Mouse (Mus musculus) forebrain, embryonic 13.5 days (tissue): ENCODE results near the gene Gm527. TPM values are rescaled to one million over a fixed set of nuclear protein-coding genes. Genes with fewer than 3 reads are reported as not detected.

Source experiments
- ATAC-seq: fragments of 200-750 bp; cut with Nextera tagmentation; 2 replicates; pipeline ENCODE4 v1.8.0; 2017
- H3K27ac ChIP-seq: fragments of 300-500 bp; sonication (generic); 2 replicates; pipeline ENCODE4 v1.5.1; 2015; ENCODE audit warnings: inconsistent platforms, mild to moderate bottlenecking, moderate library complexity
- H3K27me3 ChIP-seq: fragments of 300-500 bp; sonication (generic); 2 replicates; pipeline ENCODE4 v1.6.1; 2015; ENCODE audit warnings: mild to moderate bottlenecking, inconsistent platforms
- H3K36me3 ChIP-seq: fragments of 300-500 bp; sonication (generic); 2 replicates; pipeline ENCODE4 v1.6.1; 2015; ENCODE audit warnings: mild to moderate bottlenecking, inconsistent platforms; ENCODE audit not compliant: poor library complexity, severe bottlenecking
- H3K4me1 ChIP-seq: fragments of 300-500 bp; sonication (generic); 2 replicates; pipeline ENCODE4 v1.6.1; 2015; ENCODE audit warnings: inconsistent platforms
- H3K4me2 ChIP-seq: fragments of 300-500 bp; sonication (generic); 2 replicates; pipeline ENCODE4 v1.6.1; 2015; ENCODE audit warnings: inconsistent platforms, mild to moderate bottlenecking, moderate library complexity
- H3K4me3 ChIP-seq: fragments of 300-500 bp; sonication (generic); 2 replicates; pipeline ENCODE4 v1.5.1; 2015; ENCODE audit warnings: mild to moderate bottlenecking, inconsistent platforms
- H3K9ac ChIP-seq: fragments of 300-500 bp; sonication (generic); 2 replicates; pipeline ENCODE4 v1.6.1; 2015; ENCODE audit warnings: mild to moderate bottlenecking, inconsistent platforms
- H3K9me3 ChIP-seq: fragments of 300-500 bp; sonication (generic); replicated peaks from 2 replicates; pipeline ENCODE4 v1.6.1; 2016; ENCODE audit warnings: inconsistent platforms
- WGBS: fragments of 180-500 bp; shearing (Covaris S2); methylation state at CpG from one replicate; pipeline ENCODE4 v1.1.7; 2015; 5-methylcytosine and 5-hydroxymethylcytosine counted together
- polyA plus RNA-seq: library from polyadenylated mRNA; unstranded; fragments of >200 nt; fragmentation: Nextera tagmentation; extraction: Ambion mirVana; gene quantifications from 2 replicates; pipeline ENCODE4 v1.2.1, GENCODE M21; 2015

The Gm527 gene
- 1.6 and 2.6 TPM in 2 replicates for polyA plus RNA-seq

- Histone ChIP-seq H3K27ac (peak within 1 kb of the TSS; percentile 66), H3K4me1 (no peaks in the 10 kb centered on the region), H3K36me3 (no peaks in the 10 kb centered on the region), H3K27me3 (no peaks in the 10 kb centered on the region), H3K4me3 (peak within 1 kb of the TSS; percentile 79), H3K4me2 (peak within 1 kb of the TSS; percentile 83), H3K9ac (peak within 1 kb of the TSS; percentile 84), H3K9me3 (no peaks in the 10 kb centered on the region)
- peak; percentile 100 for ATAC-seq
- under 1% methylated on average over 74 of the region's 93 CpGs for WGBS
These were observed at the start of gene Gm527 for GRCm38 (mm10) chr12:64917578-64918471. TSS of gene Gm527 (plus strand) at chr12:64917906.

GRCm38 (mm10) chr12:64871103-64871502 is 46.6 kb upstream of the Gm527 start:
- Histone ChIP-seq H3K4me1 (no peaks in the 10 kb centered on the region), H3K4me2 (no peak overlapping the region), H3K4me3 (no peak overlapping the region), H3K9ac (no peak overlapping the region), H3K27ac (no peak overlapping the region), H3K36me3 (no peaks in the 10 kb centered on the region), H3K9me3 (no peaks in the 10 kb centered on the region), H3K27me3 (no peaks in the 10 kb centered on the region)
- WGBS: 52% methylated on average over 4 of the region's 4 CpGs
- ATAC-seq: no peak

GRCm38 (mm10) chr12:64897060-64897730 is 20.5 kb upstream of the Gm527 start:
- WGBS: 46% methylated on average over 4 of the region's 4 CpGs
- ATAC-seq: peak; percentile 86
- H3K9me3 ChIP-seq: no peaks in the 10 kb centered on the region

GRCm38 (mm10) chr12:64902506-64902905 is 15.2 kb upstream of the Gm527 start:
- Histone ChIP-seq H3K27ac (no peak overlapping the region), H3K4me3 (no peak overlapping the region), H3K4me2 (no peak overlapping the region), H3K9me3 (no peaks in the 10 kb centered on the region), H3K4me1 (0 out of 2 replicates have a peak, but pooled peaks cover 2% of the 10 kb centered on the region), H3K36me3 (no peaks in the 10 kb centered on the region), H3K9ac (no peak overlapping the region), H3K27me3 (no peaks in the 10 kb centered on the region)
- peak; percentile 62 for ATAC-seq
- 66% methylated on average over 8 of the region's 8 CpGs for WGBS

More at GRCm38 (mm10) chr12:64897060-64897730, 20.5 kb upstream of the Gm527 start:
- no peak overlapping the region for H3K9ac ChIP-seq
- H3K27me3 ChIP-seq: no peaks in the 10 kb centered on the region
- H3K36me3 ChIP-seq: no peaks in the 10 kb centered on the region
- H3K4me2 ChIP-seq: no peak overlapping the region
- no peaks in the 10 kb centered on the region for H3K4me1 ChIP-seq
- no peak overlapping the region for H3K27ac ChIP-seq
- H3K4me3 ChIP-seq: no peak overlapping the region

GRCm38 (mm10) chr12:64903186-64903585 is 14.5 kb upstream of the Gm527 start:
- H3K4me2 ChIP-seq: no peak overlapping the region
- ATAC-seq: 0 out of 2 replicates have a peak, but pooled peaks have one; percentile 8
- H3K27ac ChIP-seq: no peak overlapping the region
- WGBS: 72% methylated on average over 8 of the region's 8 CpGs
- no peak overlapping the region for H3K9ac ChIP-seq
- no peaks in the 10 kb centered on the region for H3K36me3 ChIP-seq
- no peaks in the 10 kb centered on the region for H3K9me3 ChIP-seq
- no peaks in the 10 kb centered on the region for H3K27me3 ChIP-seq
- no peak overlapping the region for H3K4me3 ChIP-seq
- 0 out of 2 replicates have a peak, but pooled peaks cover 2% of the 10 kb centered on the region for H3K4me1 ChIP-seq

GRCm38 (mm10) chr12:64912996-64913395 is 4.7 kb upstream of the Gm527 start:
- Histone ChIP-seq H3K4me2 (no peak overlapping the region), H3K9me3 (no peaks in the 10 kb centered on the region), H3K4me3 (no peak overlapping the region), H3K9ac (no peak overlapping the region), H3K4me1 (no peaks in the 10 kb centered on the region), H3K27me3 (no peaks in the 10 kb centered on the region), H3K36me3 (no peaks in the 10 kb centered on the region), H3K27ac (no peak overlapping the region)
- 75% methylated on average over 6 of the region's 6 CpGs for WGBS
- no peak for ATAC-seq

GRCm38 (mm10) chr12:64916735-64917134 is 971 bp upstream of the Gm527 start:
- no peak for ATAC-seq
- Histone ChIP-seq H3K4me1 (no peaks in the 10 kb centered on the region), H3K27ac (no peak overlapping the region), H3K27me3 (no peaks in the 10 kb centered on the region), H3K9ac (no peak overlapping the region), H3K4me3 (no peak overlapping the region), H3K4me2 (no peak overlapping the region), H3K9me3 (no peaks in the 10 kb centered on the region), H3K36me3 (no peaks in the 10 kb centered on the region)

GRCm38 (mm10) chr12:64937493-64937892 is 19.8 kb downstream of the Gm527 start:
- 92% methylated on average over 2 of the region's 2 CpGs for WGBS

GRCm38 (mm10) chr12:64964560-64964959 is 46.9 kb downstream of the Gm527 start:
- Histone ChIP-seq H3K4me2 (peak overlapping the region; percentile 85), H3K27ac (no peak overlapping the region), H3K36me3 (no peaks in the 10 kb centered on the region), H3K9ac (peak overlapping the region; percentile 66), H3K4me3 (peak overlapping the region; percentile 93), H3K4me1 (peaks cover 41% of the 10 kb centered on the region), H3K9me3 (no peaks in the 10 kb centered on the region), H3K27me3 (no peaks in the 10 kb centered on the region)
- ATAC-seq: no peak
- 26% methylated on average over 4 of the region's 4 CpGs for WGBS

More at GRCm38 (mm10) chr12:64937493-64937892, 19.8 kb downstream of the Gm527 start:
- H3K27me3 ChIP-seq: no peaks in the 10 kb centered on the region
- peaks cover 6% of the 10 kb centered on the region; the same call in 1 of the 2 replicates for H3K36me3 ChIP-seq
- no peak overlapping the region for H3K4me2 ChIP-seq
- H3K4me1 ChIP-seq: no peaks in the 10 kb centered on the region
- H3K9me3 ChIP-seq: no peaks in the 10 kb centered on the region
- no peak for ATAC-seq
- no peak overlapping the region for H3K27ac ChIP-seq
- H3K4me3 ChIP-seq: no peak overlapping the region
- H3K9ac ChIP-seq: no peak overlapping the region

GRCm38 (mm10) chr12:64965124-64966026 is 47.7 kb downstream of the Gm527 start, which contains the start of the genes Klhl28 and Togaram1:
TSS of gene Klhl28 (minus strand) at chr12:64965534.
TSS of gene Togaram1 (plus strand) at chr12:64965804.
- Histone ChIP-seq H3K4me2 (peak within 1 kb of the TSS; percentile 89), H3K4me3 (peak within 1 kb of the TSS; percentile 93), H3K27ac (peak within 1 kb of the TSS; percentile 88), H3K27me3 (no peaks in the 10 kb centered on the region), H3K9ac (peak within 1 kb of the TSS; percentile 91), H3K9me3 (no peaks in the 10 kb centered on the region), H3K4me1 (peaks cover 48% of the 10 kb centered on the region), H3K36me3 (no peaks in the 10 kb centered on the region)
- peak; percentile 100 for ATAC-seq
- under 1% methylated on average over 39 of the region's 45 CpGs for WGBS

- Histone ChIP-seq H3K4me1 (peaks cover 56% of the 10 kb centered on the region), H3K27me3 (no peaks in the 10 kb centered on the region), H3K27ac (peak overlapping the region; percentile 88), H3K9ac (peak overlapping the region; percentile 91), H3K36me3 (no peaks in the 10 kb centered on the region), H3K4me3 (peak overlapping the region; percentile 93), H3K9me3 (no peaks in the 10 kb centered on the region), H3K4me2 (peak overlapping the region; percentile 89)
- ATAC-seq: no peak; the same call in 1 of the 2 replicates
- WGBS: under 1% methylated on average over 44 of the region's 44 CpGs
These were observed 48.5 kb downstream of the Gm527 start for GRCm38 (mm10) chr12:64966101-64966631.
